Mouse (Mus musculus) liver, postnatal 0 days (tissue): ENCODE data around the gene Ankrd31. TPM values are rescaled to one million over a fixed set of nuclear protein-coding genes. Genes with fewer than 3 reads are reported as not detected.
"Not testable (repeated sequence)": the region's sequence is repeated elsewhere in the genome, so short reads cannot be mapped to it uniquely, and the experiment has no call there.

ENCODE experiments used
- ATAC-seq: fragments of 200-750 bp; cut with Nextera tagmentation; 2 replicates; pipeline ENCODE4 v1.8.0; 2017; ENCODE audit warnings: mild to moderate bottlenecking, moderate library complexity
- DNase-seq: peaks from one replicate; pipeline ENCODE4 v3.0.0-alpha.2; 2016
- H3K27ac ChIP-seq: fragments of 300-500 bp; sonication (generic); 2 replicates; pipeline ENCODE4 v1.5.1; 2014; ENCODE audit warnings: antibody characterized with exemption, moderate library complexity, mild to moderate bottlenecking, low read depth
- H3K27me3 ChIP-seq: fragments of 300-500 bp; sonication (generic); 2 replicates; pipeline ENCODE4 v1.6.1; 2014; ENCODE audit warnings: low read length, control low read depth, mixed read lengths; ENCODE audit not compliant: insufficient read depth
- H3K36me3 ChIP-seq: fragments of 300-500 bp; sonication (generic); replicated peaks from 2 replicates; pipeline ENCODE4 v1.6.1; 2014; ENCODE audit warnings: mild to moderate bottlenecking, control low read depth, low read length, moderate library complexity, mixed read lengths; ENCODE audit not compliant: insufficient read depth
- H3K4me1 ChIP-seq: fragments of 300-500 bp; sonication (generic); 2 replicates; pipeline ENCODE4 v1.6.1; 2014; ENCODE audit warnings: antibody characterized with exemption, mild to moderate bottlenecking, control low read depth; ENCODE audit not compliant: insufficient read depth
- H3K4me2 ChIP-seq: fragments of 300-500 bp; sonication (generic); 2 replicates; pipeline ENCODE4 v1.6.1; 2014; ENCODE audit warnings: low read depth, mild to moderate bottlenecking, low read length, moderate library complexity, mixed read lengths
- H3K4me3 ChIP-seq: fragments of 300-500 bp; sonication (generic); 2 replicates; pipeline ENCODE4 v1.5.1; 2014; ENCODE audit warnings: low read depth, low read length
- H3K9ac ChIP-seq: fragments of 300-500 bp; sonication (generic); replicated peaks from 2 replicates; pipeline ENCODE4 v1.6.1; 2014; ENCODE audit warnings: mild to moderate bottlenecking, moderate library complexity
- H3K9me3 ChIP-seq: fragments of 300-500 bp; sonication (generic); 2 replicates; pipeline ENCODE4 v1.6.1; 2016; ENCODE audit warnings: mild to moderate bottlenecking, control low read depth, low read length, mixed read lengths
- CTCF ChIP-seq: sonication (generic); IDR thresholded peaks from 2 replicates; pipeline ENCODE4 v1.5.1; 2016; ENCODE audit warnings: antibody characterized with exemption, low read depth
- EP300 ChIP-seq: IDR thresholded peaks from 2 replicates; pipeline ENCODE4 v1.6.1; 2016; ENCODE audit warnings: antibody characterized with exemption, low read depth, mild to moderate bottlenecking
- WGBS: fragments of 180-500 bp; shearing (Covaris S2); extraction: QIAGEN DNeasy Blood & Tissue Kit; methylation state at CpG from one replicate; pipeline ENCODE4 v1.1.7; 2014; ENCODE audit not compliant: insufficient replicate concordance; 5-methylcytosine and 5-hydroxymethylcytosine counted together
- polyA plus RNA-seq: library from polyadenylated mRNA; unstranded; fragments of >200 nt; fragmentation: Nextera tagmentation; extraction: Ambion mirVana; gene quantifications from 2 replicates; pipeline ENCODE4 v1.2.1, GENCODE M21; 2015

Gene Ankrd31
- polyA plus RNA-seq, 1 experiment from 2014 or later, result 0.02 TPM

DNA sequence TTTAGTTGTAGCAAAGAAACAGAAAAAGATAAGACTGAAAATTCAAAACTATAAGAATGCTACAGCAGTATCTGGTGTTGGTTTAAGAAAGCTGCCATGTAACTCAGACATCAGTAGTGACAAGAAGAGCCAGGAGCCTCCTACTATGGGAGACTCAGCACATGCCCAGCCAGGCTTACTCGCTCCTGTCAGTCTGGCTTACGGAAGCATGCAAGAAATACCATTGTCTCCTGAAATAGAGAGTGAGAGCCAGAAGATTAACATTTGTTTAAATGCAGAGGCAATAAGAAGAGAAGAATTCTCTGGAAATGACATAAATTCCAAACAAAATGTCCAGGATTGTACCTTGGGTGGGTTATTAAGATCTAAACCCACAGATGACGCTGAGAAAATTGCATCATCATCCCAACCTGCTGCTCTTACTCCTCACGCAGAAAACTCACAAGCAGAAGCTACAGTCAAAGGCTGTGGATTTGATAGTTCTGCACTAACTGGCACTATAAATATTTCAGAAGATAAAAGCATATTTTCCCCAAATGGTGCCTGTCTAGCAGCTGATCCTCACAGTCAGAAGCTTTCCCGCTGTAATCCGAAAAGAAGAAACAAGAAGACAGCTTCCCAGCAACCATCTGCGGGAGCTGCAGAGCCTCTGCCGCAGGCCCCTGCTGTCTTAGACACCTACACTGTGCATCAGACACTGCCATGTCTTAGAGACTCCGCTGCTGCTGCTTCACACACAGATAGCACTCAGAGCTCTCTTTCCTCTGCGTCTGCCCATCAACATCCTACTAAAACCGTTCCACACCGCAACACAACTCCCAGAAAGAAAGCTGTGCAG is 130.4 kb downstream of the Ankrd31 start:
- WGBS, result 81% methylated on average over 12 of the region's 12 CpGs
- DNase-seq (no peak), ATAC-seq (no peak)
- Histone ChIP-seq H3K27ac (no peak overlapping the region), H3K27me3 (no peaks in the 10 kb centered on the region), H3K36me3 (no peaks in the 10 kb centered on the region), H3K4me3 (no peak overlapping the region), H3K4me1 (no peaks in the 10 kb centered on the region), H3K4me2 (no peak overlapping the region), H3K9me3 (no peaks in the 10 kb centered on the region), H3K9ac (no peak overlapping the region)
- no peak for TF ChIP-seq CTCF
- no peak for TF ChIP-seq EP300

DNA sequence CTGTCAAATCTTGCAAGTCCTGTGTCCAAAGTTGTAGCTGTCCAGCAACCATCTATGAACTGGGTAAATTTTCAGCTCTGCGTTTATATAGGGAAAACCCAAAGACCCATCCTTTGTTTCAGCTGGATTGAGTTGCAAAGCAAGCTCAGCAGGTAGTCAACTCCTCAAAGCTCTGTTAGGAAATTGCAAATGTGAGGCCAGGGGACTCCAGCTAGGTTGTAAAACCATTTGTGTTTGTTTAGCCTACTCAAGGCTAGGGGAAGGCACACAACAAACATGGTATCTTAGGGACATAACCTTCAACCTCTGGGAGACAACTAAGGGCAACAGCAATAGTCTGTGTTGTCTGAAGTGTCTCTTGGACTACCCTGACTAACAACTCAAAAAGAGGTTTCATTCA is 136.5 kb downstream of the Ankrd31 start:
- WGBS, result 51% methylated on average over 1 of the region's 1 CpGs
- H3K27ac ChIP-seq, result no peak overlapping the region
- no peaks in the 10 kb centered on the region for H3K27me3 ChIP-seq
- TF ChIP-seq CTCF (no peak), EP300 (no peak)
- H3K4me3 ChIP-seq, result no peak overlapping the region
- H3K36me3 ChIP-seq, result no peaks in the 10 kb centered on the region
- no peak overlapping the region for H3K4me2 ChIP-seq
- ATAC-seq, result no peak
- no peak overlapping the region for H3K9ac ChIP-seq
- H3K9me3 ChIP-seq, result no peaks in the 10 kb centered on the region
- DNase-seq, result no peak
- no peaks in the 10 kb centered on the region for H3K4me1 ChIP-seq

DNA sequence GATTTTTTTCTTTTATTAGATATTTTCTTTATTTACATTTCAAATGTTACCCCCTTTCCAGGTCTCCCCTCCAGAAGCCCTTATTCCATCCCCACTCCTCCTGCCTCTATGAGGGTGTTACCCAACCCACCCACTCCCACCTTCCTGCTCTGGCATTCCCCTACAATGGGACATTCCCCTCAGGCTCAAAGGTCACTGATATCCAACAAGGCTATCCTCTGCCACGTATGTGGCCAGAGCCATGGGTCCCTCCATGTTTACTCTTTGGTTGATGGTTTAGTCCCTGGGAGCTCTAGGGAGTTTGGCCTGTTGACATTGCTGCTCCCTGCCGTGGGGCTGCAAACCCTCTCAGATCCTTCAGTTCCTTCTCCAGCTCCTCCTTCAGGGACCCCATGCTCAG is 141.9 kb downstream of the Ankrd31 start:
- Histone ChIP-seq H3K4me1 (no peaks in the 10 kb centered on the region), H3K27ac (no peak overlapping the region), H3K4me2 (no peak overlapping the region), H3K9me3 (no peaks in the 10 kb centered on the region), H3K27me3 (no peaks in the 10 kb centered on the region), H3K4me3 (no peak overlapping the region), H3K36me3 (no peaks in the 10 kb centered on the region), H3K9ac (no peak overlapping the region)
- 39% methylated on average over 2 of the region's 2 CpGs for WGBS
- DNase-seq, result no peak
- ATAC-seq, result peak; percentile 27; the same call in 1 of the 2 replicates
- TF ChIP-seq CTCF (no peak), EP300 (no peak)

DNA sequence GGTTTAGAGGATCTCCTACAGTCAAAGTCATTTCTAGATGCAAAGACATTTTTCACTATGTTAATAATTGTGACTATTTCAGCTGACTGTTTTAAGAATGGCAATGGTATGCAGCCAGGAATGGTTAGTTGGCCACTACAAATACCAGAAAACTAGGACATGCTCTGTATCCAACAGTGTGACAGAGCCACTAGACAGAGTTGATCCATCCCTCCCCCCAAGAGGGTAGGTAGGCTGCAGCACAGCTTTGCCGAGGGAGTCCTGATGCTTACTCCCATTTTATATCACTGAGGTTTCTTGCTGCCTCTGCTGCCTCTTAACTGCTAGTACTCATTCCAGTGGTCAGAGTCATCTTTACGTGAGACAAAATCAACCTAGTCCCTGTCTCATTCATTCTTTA is 147.1 kb downstream of the Ankrd31 start:
- no peak for ATAC-seq
- no peaks in the 10 kb centered on the region for H3K27me3 ChIP-seq
- no peak for DNase-seq
- H3K27ac ChIP-seq, result no peak overlapping the region
- 63% methylated on average over 2 of the region's 2 CpGs for WGBS
- TF ChIP-seq CTCF (no peak), EP300 (no peak)
- no peaks in the 10 kb centered on the region for H3K9me3 ChIP-seq
- no peaks in the 10 kb centered on the region for H3K4me1 ChIP-seq
- no peak overlapping the region for H3K4me2 ChIP-seq
- H3K4me3 ChIP-seq, result no peak overlapping the region
- no peak overlapping the region for H3K9ac ChIP-seq
- no peaks in the 10 kb centered on the region for H3K36me3 ChIP-seq

DNA sequence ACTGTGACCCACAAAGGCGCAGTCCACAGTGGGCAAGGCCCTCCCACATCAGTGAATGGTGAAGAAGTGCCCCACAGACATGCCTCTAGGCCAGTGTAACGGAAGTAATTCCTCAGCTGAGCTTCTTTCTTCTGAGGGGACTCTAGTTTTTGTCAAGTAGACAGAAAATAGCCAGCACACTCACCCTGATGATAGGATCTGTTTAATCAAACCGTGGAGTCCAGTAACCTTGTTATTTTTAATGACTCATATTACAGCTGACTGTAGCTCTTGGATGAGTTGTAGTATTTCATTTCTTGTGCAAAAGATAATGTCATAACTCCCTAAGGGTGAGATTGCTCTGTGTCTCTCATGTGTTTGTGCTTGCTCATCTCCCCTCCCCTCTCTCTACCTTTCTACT is 158.6 kb downstream of the Ankrd31 start:
- TF ChIP-seq EP300, result no peak
- no peak for TF ChIP-seq CTCF
- Histone ChIP-seq H3K4me2 (no peak overlapping the region), H3K4me1 (no peaks in the 10 kb centered on the region), H3K9me3 (no peaks in the 10 kb centered on the region), H3K4me3 (no peak overlapping the region), H3K27ac (no peak overlapping the region), H3K9ac (no peak overlapping the region), H3K27me3 (no peaks in the 10 kb centered on the region), H3K36me3 (no peaks in the 10 kb centered on the region)
- DNase-seq (no peak), ATAC-seq (no peak)
- WGBS, result 65% methylated on average over 3 of the region's 3 CpGs

DNA sequence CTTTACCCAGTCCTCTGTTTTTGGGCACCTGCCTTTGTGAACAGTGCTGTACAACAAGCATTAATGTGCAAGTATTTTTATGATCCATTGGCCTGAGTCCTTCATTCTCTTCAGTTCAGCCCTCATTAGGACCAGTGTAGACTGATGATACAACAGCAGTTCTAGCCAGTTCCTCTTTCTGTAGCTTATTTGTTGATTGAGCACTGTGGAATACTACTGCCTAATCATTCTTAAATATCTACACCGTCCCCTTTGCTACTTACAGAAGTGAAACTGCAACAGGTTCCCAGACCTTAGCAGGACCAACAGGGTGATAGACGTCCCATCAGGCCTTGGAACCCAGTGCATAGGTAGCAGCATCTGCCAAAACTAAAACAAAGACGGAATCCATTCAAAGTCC is 163.1 kb downstream of the Ankrd31 start:
- H3K27ac ChIP-seq, result no peak overlapping the region
- 59% methylated on average over 3 of the region's 3 CpGs for WGBS

DNA sequence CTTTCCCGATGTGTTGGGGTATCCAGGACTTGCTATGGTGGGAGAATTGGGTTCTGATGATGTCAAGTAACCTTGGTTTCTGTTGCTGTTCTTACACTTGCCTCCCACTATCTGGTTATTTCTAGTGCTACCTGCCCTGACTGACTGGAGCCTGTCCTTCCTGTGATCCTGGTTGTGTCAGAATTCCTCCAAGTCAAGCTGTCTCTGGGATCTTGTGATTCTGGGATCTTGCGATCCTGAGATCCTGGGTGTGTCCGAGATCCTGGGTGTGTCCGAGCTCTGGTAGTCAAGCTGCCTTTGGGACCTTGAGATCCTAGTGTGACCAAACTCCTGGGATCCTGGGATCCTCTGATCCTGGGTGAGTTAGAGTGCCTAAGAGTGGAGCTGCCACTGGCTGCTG is 175.1 kb downstream of the Ankrd31 start:
- H3K4me3 ChIP-seq, H3K9ac ChIP-seq, H3K27ac ChIP-seq, DNase-seq, H3K4me2 ChIP-seq, H3K9me3 ChIP-seq, ATAC-seq, H3K36me3 ChIP-seq: not testable (repeated sequence)
- Histone ChIP-seq H3K4me1 (peaks cover 11% of the 10 kb centered on the region; the same call in 1 of the 2 replicates), H3K27me3 (peaks cover 27% of the 10 kb centered on the region)
- WGBS, result 80% methylated on average over 4 of the region's 4 CpGs

More for the DNA sequence above, 163.1 kb downstream of the Ankrd31 start:
- DNase-seq (no peak), ATAC-seq (no peak)
- Histone ChIP-seq H3K4me3 (no peak overlapping the region), H3K4me1 (no peaks in the 10 kb centered on the region), H3K36me3 (no peaks in the 10 kb centered on the region), H3K9me3 (no peaks in the 10 kb centered on the region), H3K27me3 (no peaks in the 10 kb centered on the region), H3K9ac (no peak overlapping the region), H3K4me2 (no peak overlapping the region)
- TF ChIP-seq EP300 (no peak), CTCF (no peak)
